Mouse (Mus musculus): ENCODE data around the gene Sfrp5. TPM values are rescaled to one million over a fixed set of nuclear protein-coding genes. Genes with fewer than 3 reads are reported as not detected.

The Sfrp5 gene
- polyA plus RNA-seq, 1 experiment from 2014 or later: 2.9 TPM

- no peak for ATAC-seq (ENCODE audit: insufficient number of reproducible peaks, insufficient read depth, low FRiP score, low TSS enrichment)
- Histone ChIP-seq H3K27me3 (peaks cover 19% of the 10 kb centered on the region), H3K4me2 (replicated peaks) (no peak overlapping the region), H3K4me1 (peaks cover 10% of the 10 kb centered on the region), H3K9ac (no peak overlapping the region), H3K36me3 (no peaks in the 10 kb centered on the region), H3K4me3 (no peak overlapping the region), H3K27ac (no peak overlapping the region), H3K9me3 (no peaks in the 10 kb centered on the region)
- 52% methylated on average over 3 of the region's 3 CpGs for WGBS
Observed at GRCm38 (mm10) chr19:42166766-42167165, 35.3 kb downstream of the Sfrp5 start.

- Histone ChIP-seq H3K4me2 (replicated peaks) (peak overlapping the region; percentile 33), H3K27me3 (peaks cover 19% of the 10 kb centered on the region), H3K9ac (no peak overlapping the region; the same call in 1 of the 2 replicates), H3K4me1 (peaks cover 4% of the 10 kb centered on the region), H3K36me3 (no peaks in the 10 kb centered on the region), H3K4me3 (no peak overlapping the region), H3K9me3 (no peaks in the 10 kb centered on the region), H3K27ac (no peak overlapping the region)
- no peak for ATAC-seq (ENCODE audit: insufficient number of reproducible peaks, insufficient read depth, low FRiP score, low TSS enrichment)
- 4% methylated on average over 12 of the region's 12 CpGs for WGBS
Observed at GRCm38 (mm10) chr19:42166130-42166529, 35.9 kb downstream of the Sfrp5 start.

GRCm38 (mm10) chr19:42164188-42164587 lies 37.9 kb downstream of the Sfrp5 start:
- H3K27me3 ChIP-seq: peaks cover 14% of the 10 kb centered on the region
- no peak overlapping the region for H3K4me2 ChIP-seq (replicated peaks)
- H3K36me3 ChIP-seq: no peaks in the 10 kb centered on the region
- ATAC-seq (ENCODE audit: insufficient number of reproducible peaks, insufficient read depth, low FRiP score, low TSS enrichment): no peak
- H3K27ac ChIP-seq: no peak overlapping the region
- no peak overlapping the region for H3K4me3 ChIP-seq
- 69% methylated on average over 7 of the region's 7 CpGs for WGBS
- H3K4me1 ChIP-seq: no peaks in the 10 kb centered on the region
- H3K9ac ChIP-seq: no peak overlapping the region
- no peaks in the 10 kb centered on the region for H3K9me3 ChIP-seq

- Histone ChIP-seq H3K27ac (no peak within 1 kb of the TSS), H3K4me1 (no peaks in the 10 kb centered on the region), H3K4me2 (replicated peaks) (no peak within 1 kb of the TSS), H3K4me3 (no peak within 1 kb of the TSS), H3K27me3 (peaks cover 10% of the 10 kb centered on the region), H3K9ac (no peak within 1 kb of the TSS), H3K9me3 (no peaks in the 10 kb centered on the region), H3K36me3 (no peaks in the 10 kb centered on the region)
- WGBS: 75% methylated on average over 5 of the region's 5 CpGs
- ATAC-seq (ENCODE audit: insufficient number of reproducible peaks, insufficient read depth, low FRiP score, low TSS enrichment): no peak
Observed at GRCm38 (mm10) chr19:42163764-42164163, 38.3 kb downstream of the Sfrp5 start, which contains the start of gene Zfyve27. Gene Zfyve27 (plus strand): TSS chr19:42163951.

GRCm38 (mm10) chr19:42158246-42159017 lies 43.6 kb downstream of the Sfrp5 start:
- Histone ChIP-seq H3K4me3 (no peak overlapping the region), H3K9ac (no peak overlapping the region), H3K9me3 (no peaks in the 10 kb centered on the region), H3K4me2 (replicated peaks) (no peak overlapping the region), H3K36me3 (no peaks in the 10 kb centered on the region), H3K4me1 (peaks cover 4% of the 10 kb centered on the region), H3K27ac (peak overlapping the region; percentile 41; the same call in 1 of the 2 replicates), H3K27me3 (no peaks in the 10 kb centered on the region)
- ATAC-seq (ENCODE audit: insufficient number of reproducible peaks, insufficient read depth, low FRiP score, low TSS enrichment): no peak
- 46% methylated on average over 13 of the region's 13 CpGs for WGBS

GRCm38 (mm10) chr19:42157493-42158237 lies 44.4 kb downstream of the Sfrp5 start:
- H3K4me2 ChIP-seq (replicated peaks): no peak overlapping the region
- no peaks in the 10 kb centered on the region for H3K36me3 ChIP-seq
- peak overlapping the region; percentile 41; the same call in 1 of the 2 replicates for H3K27ac ChIP-seq
- WGBS: 55% methylated on average over 12 of the region's 12 CpGs
- no peaks in the 10 kb centered on the region for H3K9me3 ChIP-seq
- no peak overlapping the region for H3K9ac ChIP-seq
- no peak for ATAC-seq (ENCODE audit: insufficient number of reproducible peaks, insufficient read depth, low FRiP score, low TSS enrichment)
- peaks cover 4% of the 10 kb centered on the region for H3K4me1 ChIP-seq
- H3K4me3 ChIP-seq: no peak overlapping the region
- no peaks in the 10 kb centered on the region for H3K27me3 ChIP-seq

GRCm38 (mm10) chr19:42151990-42152389 lies 50.1 kb downstream of the Sfrp5 start:
- 0 out of 2 replicates have a peak, but pooled peaks cover 11% of the 10 kb centered on the region for H3K36me3 ChIP-seq
- ATAC-seq (ENCODE audit: insufficient number of reproducible peaks, insufficient read depth, low FRiP score, low TSS enrichment): no peak
- peaks cover 32% of the 10 kb centered on the region for H3K4me1 ChIP-seq
- no peaks in the 10 kb centered on the region for H3K27me3 ChIP-seq
- H3K9me3 ChIP-seq: no peaks in the 10 kb centered on the region
- whole genome bisulfite sequencing: 3% methylated on average over 6 of the region's 6 CpGs
- no peak overlapping the region for H3K4me2 ChIP-seq (replicated peaks)
- H3K27ac ChIP-seq: no peak overlapping the region
- no peak overlapping the region for H3K9ac ChIP-seq
- H3K4me3 ChIP-seq: no peak overlapping the region

- peak overlapping the region; percentile 89 for H3K27ac ChIP-seq
Observed at GRCm38 (mm10) chr19:42148569-42148860, 53.5 kb downstream of the Sfrp5 start.

More at GRCm38 (mm10) chr19:42148569-42148860, 53.5 kb downstream of the Sfrp5 start:
- H3K9me3 ChIP-seq: no peaks in the 10 kb centered on the region
- no peaks in the 10 kb centered on the region for H3K27me3 ChIP-seq
- H3K4me3 ChIP-seq: peak overlapping the region; percentile 77
- H3K4me1 ChIP-seq: peaks cover 32% of the 10 kb centered on the region
- ATAC-seq (ENCODE audit: insufficient number of reproducible peaks, insufficient read depth, low FRiP score, low TSS enrichment): peak; percentile 31; the same call in 1 of the 2 replicates
- H3K9ac ChIP-seq: peak overlapping the region; percentile 82
- 10% methylated on average over 7 of the region's 7 CpGs for WGBS
- 0 out of 2 replicates have a peak, but pooled peaks cover 11% of the 10 kb centered on the region for H3K36me3 ChIP-seq
- H3K4me2 ChIP-seq (replicated peaks): peak overlapping the region; percentile 81

Other genes starting within 250 kb of the Sfrp5 start
- gene Mms19, start 221.1 kb downstream of the Sfrp5 start, polyA plus RNA-seq (2016; fragmentation: Nextera tagmentation; extraction: Ambion mirVana): 41.5 and 41.7 TPM in 2 replicates
- gene Ubtd1, start 220.5 kb downstream of the Sfrp5 start, polyA plus RNA-seq (2016; fragmentation: Nextera tagmentation; extraction: Ambion mirVana): 20.3 and 20.5 TPM in 2 replicates
- gene Ankrd2, start 166.3 kb downstream of the Sfrp5 start, polyA plus RNA-seq (2016; fragmentation: Nextera tagmentation; extraction: Ambion mirVana): 0.24 and 0.27 TPM in 2 replicates
- 1.3 and 1.9 TPM in 2 replicates for gene Hoga1, start 156.6 kb downstream of the Sfrp5 start, polyA plus RNA-seq (2016; fragmentation: Nextera tagmentation; extraction: Ambion mirVana)
- not detected in 2 replicates for gene 4933411K16Rik, start 150.0 kb downstream of the Sfrp5 start, polyA plus RNA-seq (2016; fragmentation: Nextera tagmentation; extraction: Ambion mirVana)
- 37.8 and 42.8 TPM in 2 replicates for gene Morn4, start 115.9 kb downstream of the Sfrp5 start, polyA plus RNA-seq (2016; fragmentation: Nextera tagmentation; extraction: Ambion mirVana)
- 39.6 and 40.0 TPM in 2 replicates for gene Pi4k2a, start 111.8 kb downstream of the Sfrp5 start, polyA plus RNA-seq (2016; fragmentation: Nextera tagmentation; extraction: Ambion mirVana)
- 22.7 and 26.1 TPM in 2 replicates for gene Avpi1, start 73.2 kb downstream of the Sfrp5 start, polyA plus RNA-seq (2016; fragmentation: Nextera tagmentation; extraction: Ambion mirVana)
- gene Marveld1, start 54.9 kb downstream of the Sfrp5 start, polyA plus RNA-seq (2016; fragmentation: Nextera tagmentation; extraction: Ambion mirVana): 10.8 and 16.8 TPM in 2 replicates
- 32.5 and 36.5 TPM in 2 replicates for gene Zfyve27, start 38.3 kb downstream of the Sfrp5 start, polyA plus RNA-seq (2016; fragmentation: Nextera tagmentation; extraction: Ambion mirVana)
- 1.8 and 1.9 TPM in 2 replicates for gene Golga7b, start 45.3 kb upstream of the Sfrp5 start, polyA plus RNA-seq (2016; fragmentation: Nextera tagmentation; extraction: Ambion mirVana)
- gene Crtac1, start 229.5 kb upstream of the Sfrp5 start, polyA plus RNA-seq (2016; fragmentation: Nextera tagmentation; extraction: Ambion mirVana): 5.2 and 6.5 TPM in 2 replicates

Data from embryonic facial prominence, embryonic 12.5 days (tissue).